Mouse (Mus musculus): Measurements from ENCODE around the gene Fbxl21.

The Fbxl21 gene

GRCm38 (mm10) chr13:56550574-56550973, 28.3 kb downstream of the Fbxl21 start:
- Histone ChIP-seq H3K36me3 (ENCODE audit: control insufficient read depth, insufficient read depth, low read length, poor library complexity, severe bottlenecking) (no peaks in the 10 kb centered on the region), H3K27me3 (ENCODE audit: control insufficient read depth, insufficient read depth, low read length, poor library complexity, severe bottlenecking) (no peaks in the 10 kb centered on the region)
- DNase-seq (ENCODE audit: low read depth, low spot score) = no peak

GRCm38 (mm10) chr13:56551661-56552060, 29.4 kb downstream of the Fbxl21 start:
- no peak for DNase-seq (ENCODE audit: low read depth, low spot score)
- Histone ChIP-seq H3K36me3 (ENCODE audit: control insufficient read depth, insufficient read depth, low read length, poor library complexity, severe bottlenecking) (no peaks in the 10 kb centered on the region), H3K27me3 (ENCODE audit: control insufficient read depth, insufficient read depth, low read length, poor library complexity, severe bottlenecking) (no peaks in the 10 kb centered on the region)

- H3K36me3 ChIP-seq (ENCODE audit: control insufficient read depth, insufficient read depth, low read length, poor library complexity, severe bottlenecking) = no peaks in the 10 kb centered on the region
Measured at GRCm38 (mm10) chr13:56553923-56554322, 31.7 kb downstream of the Fbxl21 start.

GRCm38 (mm10) chr13:56554409-56554808, 32.1 kb downstream of the Fbxl21 start:
- Histone ChIP-seq H3K27me3 (ENCODE audit: control insufficient read depth, insufficient read depth, low read length, poor library complexity, severe bottlenecking) (no peaks in the 10 kb centered on the region), H3K36me3 (ENCODE audit: control insufficient read depth, insufficient read depth, low read length, poor library complexity, severe bottlenecking) (no peaks in the 10 kb centered on the region)
- DNase-seq (ENCODE audit: low read depth, low spot score) = peak; percentile 15

More at GRCm38 (mm10) chr13:56553923-56554322, 31.7 kb downstream of the Fbxl21 start:
- DNase-seq (ENCODE audit: low read depth, low spot score) = no peak
- H3K27me3 ChIP-seq (ENCODE audit: control insufficient read depth, insufficient read depth, low read length, poor library complexity, severe bottlenecking) = no peaks in the 10 kb centered on the region

- no peaks in the 10 kb centered on the region for H3K36me3 ChIP-seq (ENCODE audit: control insufficient read depth, insufficient read depth, low read length, poor library complexity, severe bottlenecking)
- DNase-seq (ENCODE audit: low read depth, low spot score) = no peak
- no peaks in the 10 kb centered on the region for H3K27me3 ChIP-seq (ENCODE audit: control insufficient read depth, insufficient read depth, low read length, poor library complexity, severe bottlenecking)
Measured at GRCm38 (mm10) chr13:56555957-56556356, 33.7 kb downstream of the Fbxl21 start.

- no peaks in the 10 kb centered on the region for H3K36me3 ChIP-seq (ENCODE audit: control insufficient read depth, insufficient read depth, low read length, poor library complexity, severe bottlenecking)
- DNase-seq (ENCODE audit: low read depth, low spot score) = no peak
- H3K27me3 ChIP-seq (ENCODE audit: control insufficient read depth, insufficient read depth, low read length, poor library complexity, severe bottlenecking) = no peaks in the 10 kb centered on the region
Measured at GRCm38 (mm10) chr13:56556701-56557100, 34.4 kb downstream of the Fbxl21 start.

GRCm38 (mm10) chr13:56558811-56559210, 36.5 kb downstream of the Fbxl21 start:
- DNase-seq (ENCODE audit: low read depth, low spot score) = no peak
- Histone ChIP-seq H3K27me3 (ENCODE audit: control insufficient read depth, insufficient read depth, low read length, poor library complexity, severe bottlenecking) (no peaks in the 10 kb centered on the region), H3K36me3 (ENCODE audit: control insufficient read depth, insufficient read depth, low read length, poor library complexity, severe bottlenecking) (no peaks in the 10 kb centered on the region)

GRCm38 (mm10) chr13:56559841-56560370, 37.6 kb downstream of the Fbxl21 start:
- DNase-seq (ENCODE audit: low read depth, low spot score) = no peak
- no peaks in the 10 kb centered on the region for H3K36me3 ChIP-seq (ENCODE audit: control insufficient read depth, insufficient read depth, low read length, poor library complexity, severe bottlenecking)
- no peaks in the 10 kb centered on the region for H3K27me3 ChIP-seq (ENCODE audit: control insufficient read depth, insufficient read depth, low read length, poor library complexity, severe bottlenecking)

- no peaks in the 10 kb centered on the region for H3K36me3 ChIP-seq (ENCODE audit: control insufficient read depth, insufficient read depth, low read length, poor library complexity, severe bottlenecking)
- H3K27me3 ChIP-seq (ENCODE audit: control insufficient read depth, insufficient read depth, low read length, poor library complexity, severe bottlenecking) = no peaks in the 10 kb centered on the region
- no peak for DNase-seq (ENCODE audit: low read depth, low spot score)
Measured at GRCm38 (mm10) chr13:56561129-56561528, 38.9 kb downstream of the Fbxl21 start.

GRCm38 (mm10) chr13:56563075-56563474, 40.8 kb downstream of the Fbxl21 start:
- DNase-seq (ENCODE audit: low read depth, low spot score) = peak; percentile 26
- Histone ChIP-seq H3K27me3 (ENCODE audit: control insufficient read depth, insufficient read depth, low read length, poor library complexity, severe bottlenecking) (no peaks in the 10 kb centered on the region), H3K36me3 (ENCODE audit: control insufficient read depth, insufficient read depth, low read length, poor library complexity, severe bottlenecking) (no peaks in the 10 kb centered on the region)

GRCm38 (mm10) chr13:56566336-56566735, 44.1 kb downstream of the Fbxl21 start:
- H3K36me3 ChIP-seq (ENCODE audit: control insufficient read depth, insufficient read depth, low read length, poor library complexity, severe bottlenecking) = no peaks in the 10 kb centered on the region
- H3K27me3 ChIP-seq (ENCODE audit: control insufficient read depth, insufficient read depth, low read length, poor library complexity, severe bottlenecking) = no peaks in the 10 kb centered on the region
- DNase-seq (ENCODE audit: low read depth, low spot score) = no peak

- H3K36me3 ChIP-seq (ENCODE audit: control insufficient read depth, insufficient read depth, low read length, poor library complexity, severe bottlenecking) = no peaks in the 10 kb centered on the region
- H3K27me3 ChIP-seq (ENCODE audit: control insufficient read depth, insufficient read depth, low read length, poor library complexity, severe bottlenecking) = no peaks in the 10 kb centered on the region
- no peak for DNase-seq (ENCODE audit: low read depth, low spot score)
Measured at GRCm38 (mm10) chr13:56571645-56572044, 49.4 kb downstream of the Fbxl21 start.

- no peaks in the 10 kb centered on the region for H3K27me3 ChIP-seq (ENCODE audit: control insufficient read depth, insufficient read depth, low read length, poor library complexity, severe bottlenecking)
- DNase-seq (ENCODE audit: low read depth, low spot score) = no peak
- H3K36me3 ChIP-seq (ENCODE audit: control insufficient read depth, insufficient read depth, low read length, poor library complexity, severe bottlenecking) = no peaks in the 10 kb centered on the region
Measured at GRCm38 (mm10) chr13:56575074-56575473, 52.8 kb downstream of the Fbxl21 start.

GRCm38 (mm10) chr13:56575701-56576321, 53.5 kb downstream of the Fbxl21 start:
- Histone ChIP-seq H3K36me3 (ENCODE audit: control insufficient read depth, insufficient read depth, low read length, poor library complexity, severe bottlenecking) (no peaks in the 10 kb centered on the region), H3K27me3 (ENCODE audit: control insufficient read depth, insufficient read depth, low read length, poor library complexity, severe bottlenecking) (no peaks in the 10 kb centered on the region)
- peak; percentile 77 for DNase-seq (ENCODE audit: low read depth, low spot score)

- no peaks in the 10 kb centered on the region for H3K27me3 ChIP-seq (ENCODE audit: control insufficient read depth, insufficient read depth, low read length, poor library complexity, severe bottlenecking)
- no peaks in the 10 kb centered on the region for H3K36me3 ChIP-seq (ENCODE audit: control insufficient read depth, insufficient read depth, low read length, poor library complexity, severe bottlenecking)
- no peak for DNase-seq (ENCODE audit: low read depth, low spot score)
Measured at GRCm38 (mm10) chr13:56578097-56578496, 55.8 kb downstream of the Fbxl21 start.

GRCm38 (mm10) chr13:56580450-56580849, 58.2 kb downstream of the Fbxl21 start:
- Histone ChIP-seq H3K36me3 (ENCODE audit: control insufficient read depth, insufficient read depth, low read length, poor library complexity, severe bottlenecking) (no peaks in the 10 kb centered on the region), H3K27me3 (ENCODE audit: control insufficient read depth, insufficient read depth, low read length, poor library complexity, severe bottlenecking) (no peaks in the 10 kb centered on the region)
- no peak for DNase-seq (ENCODE audit: low read depth, low spot score)

Data from splenic B cell, adult 2 months (primary cell).